Mouse (Mus musculus): ENCODE measurements around the gene Usp47.

The Usp47 gene

DNA sequence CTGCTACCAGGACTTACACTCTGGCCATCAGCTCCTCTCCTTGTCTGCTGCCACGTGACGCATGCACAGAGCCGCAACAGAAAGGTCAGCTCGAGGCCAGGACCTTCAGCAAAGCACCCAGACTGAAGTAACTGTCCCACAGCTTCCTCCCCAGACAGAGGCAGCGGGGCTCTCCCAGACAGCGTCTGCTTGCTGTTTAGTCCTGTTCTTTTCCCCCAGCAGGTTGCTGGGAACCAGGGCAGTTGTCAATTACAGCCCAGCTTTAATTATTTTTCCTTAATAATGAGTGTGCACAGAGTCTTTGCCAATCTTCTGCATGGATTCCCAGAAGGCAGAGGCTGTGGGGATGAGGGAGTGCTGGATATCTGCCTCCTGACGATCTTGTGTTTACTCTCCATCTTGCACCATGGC lies 119.8 kb downstream of the Usp47 start:
- in situ Hi-C loops (cut with MboI; ENCODE audit: unreplicated experiment in 2 of 2): loop anchor here in 1 of 2 experiments (25.0 kb wide), 1 partner anchor 1906 kb away; no protein-coding TSS in a partner anchor

GRCm38 (mm10) chr7:112143978-112144377 lies 120.7 kb downstream of the Usp47 start:
- in situ Hi-C loops (cut with MboI; ENCODE audit: unreplicated experiment in 2 of 2): loop anchor here in 1 of 2 experiments (25.0 kb wide), 1 partner anchor 1907 kb away; no protein-coding TSS in a partner anchor

DNA sequence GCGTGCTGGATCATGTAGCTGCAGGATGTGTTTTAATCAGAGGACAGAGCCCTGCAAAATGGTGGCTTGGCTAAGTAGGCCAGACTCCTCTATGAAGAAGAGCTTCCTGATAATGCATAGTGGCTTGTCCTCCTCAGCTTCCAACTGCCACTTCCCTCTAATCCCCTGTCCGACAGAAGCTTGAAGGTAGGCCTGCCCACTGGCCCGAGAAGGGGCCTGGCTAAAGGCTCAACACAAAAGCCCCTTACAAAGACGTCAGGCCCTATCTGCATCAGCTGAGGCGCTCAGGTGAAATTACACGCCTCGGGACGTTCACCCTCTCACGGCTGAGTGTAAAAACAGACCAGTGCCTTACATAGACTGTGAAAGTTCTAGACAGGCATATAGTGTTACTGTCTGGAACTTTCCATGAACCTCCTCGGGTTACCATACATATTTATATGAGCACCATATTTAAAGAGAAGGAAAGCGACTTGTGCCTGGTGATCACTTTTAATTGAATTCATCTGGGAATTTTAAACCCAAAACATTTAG lies 121.4 kb downstream of the Usp47 start:
- in situ Hi-C loops (cut with MboI; ENCODE audit: unreplicated experiment in 2 of 2): loop anchor here in 1 of 2 experiments (25.0 kb wide), 1 partner anchor 1907 kb away; no protein-coding TSS in a partner anchor

GRCm38 (mm10) chr7:112147979-112148378 lies 124.7 kb downstream of the Usp47 start:
- in situ Hi-C loops (cut with MboI; ENCODE audit: unreplicated experiment in 2 of 2): loop anchor here in 1 of 2 experiments (25.0 kb wide), 1 partner anchor 1911 kb away; no protein-coding TSS in a partner anchor

DNA sequence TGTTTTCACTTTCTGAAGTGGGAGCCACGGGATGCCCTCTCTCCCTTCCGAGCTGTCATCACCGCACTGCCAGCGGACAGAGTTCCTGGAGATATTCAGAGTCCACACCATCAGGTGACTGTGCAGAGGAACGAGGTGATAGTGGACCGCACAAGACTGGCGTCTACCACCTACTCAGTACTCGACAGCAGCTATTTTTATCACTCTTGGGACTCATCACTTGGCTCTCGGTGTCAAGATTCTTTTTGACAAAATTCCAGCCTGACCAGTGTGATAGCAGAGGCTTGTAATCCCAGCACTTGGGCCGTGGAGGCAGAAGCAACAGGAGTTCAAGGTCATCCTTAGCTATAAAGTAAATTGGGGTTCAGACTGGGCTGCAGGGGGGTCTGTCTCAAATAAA lies 125.8 kb downstream of the Usp47 start:
- in situ Hi-C loops (cut with MboI; ENCODE audit: unreplicated experiment in 2 of 2): loop anchor here in 1 of 2 experiments (25.0 kb wide), 1 partner anchor 1912 kb away; no protein-coding TSS in a partner anchor

- in situ Hi-C loops (cut with MboI; ENCODE audit: unreplicated experiment in 2 of 2): loop anchor here in 1 of 2 experiments (25.0 kb wide), 1 partner anchor 1408 kb away; no protein-coding TSS in a partner anchor
Observed at GRCm38 (mm10) chr7:112154445-112154844, 131.1 kb downstream of the Usp47 start.

DNA sequence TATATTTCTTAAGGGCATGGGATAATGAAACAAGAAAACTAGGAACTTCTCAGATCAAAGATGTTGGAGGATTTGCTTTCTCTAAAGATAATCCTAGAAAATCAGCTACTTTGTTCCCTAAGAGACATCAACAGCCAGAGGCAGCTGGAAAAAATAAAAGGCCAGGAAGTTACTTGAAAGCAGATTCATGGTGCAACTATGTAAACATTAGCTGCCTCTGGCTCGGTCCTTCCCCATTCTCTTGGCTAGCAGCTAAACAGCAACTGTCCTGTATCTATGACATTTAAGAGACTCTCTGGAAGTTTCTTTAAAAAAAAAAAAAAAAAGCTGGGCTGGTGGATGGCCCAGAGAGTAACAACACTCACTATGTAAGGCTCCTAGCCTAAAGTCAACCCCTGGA lies 131.9 kb downstream of the Usp47 start:
- in situ Hi-C loops (cut with MboI; ENCODE audit: unreplicated experiment in 2 of 2): loop anchor here in 1 of 2 experiments (25.0 kb wide), 1 partner anchor 1407 kb away; no protein-coding TSS in a partner anchor

GRCm38 (mm10) chr7:112157584-112158315 lies 134.4 kb downstream of the Usp47 start:
- in situ Hi-C loops (cut with MboI; ENCODE audit: unreplicated experiment in 2 of 2): loop anchor here in 1 of 2 experiments (25.0 kb wide), 1 partner anchor 1405 kb away; no protein-coding TSS in a partner anchor

GRCm38 (mm10) chr7:112158316-112158741 lies 135.0 kb downstream of the Usp47 start:
- in situ Hi-C loops (cut with MboI; ENCODE audit: unreplicated experiment in 2 of 2): loop anchor here in 1 of 2 experiments (25.0 kb wide), 1 partner anchor 1404 kb away; no protein-coding TSS in a partner anchor

DNA sequence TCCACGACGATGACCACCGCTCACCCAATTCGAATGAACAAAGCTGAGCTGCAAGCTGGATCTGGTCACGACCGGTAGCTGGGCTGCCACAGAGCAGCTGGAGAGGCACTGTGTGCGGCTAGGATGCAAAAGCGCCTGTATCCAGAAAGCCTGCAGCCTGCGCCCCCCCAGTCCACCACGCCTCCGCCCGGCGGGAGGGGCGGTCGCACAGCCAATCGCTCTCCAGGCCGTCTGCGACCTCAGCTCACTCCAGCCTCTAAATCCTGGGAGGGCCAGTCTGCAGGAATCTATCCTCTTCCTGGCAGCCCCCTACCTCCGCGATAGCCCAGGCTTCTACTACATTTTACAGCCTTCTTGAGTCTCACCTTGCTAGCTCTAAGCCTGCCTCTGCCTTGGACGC lies 135.6 kb downstream of the Usp47 start, which contains the start of gene Dkk3:
Dkk3 (minus strand) TSS at position 116 of the 400 bp plus-strand sequence.
- in situ Hi-C loops (cut with MboI; ENCODE audit: unreplicated experiment in 2 of 2): loop anchor here in 1 of 2 experiments (25.0 kb wide), 1 partner anchor 1403 kb away; no protein-coding TSS in a partner anchor

DNA sequence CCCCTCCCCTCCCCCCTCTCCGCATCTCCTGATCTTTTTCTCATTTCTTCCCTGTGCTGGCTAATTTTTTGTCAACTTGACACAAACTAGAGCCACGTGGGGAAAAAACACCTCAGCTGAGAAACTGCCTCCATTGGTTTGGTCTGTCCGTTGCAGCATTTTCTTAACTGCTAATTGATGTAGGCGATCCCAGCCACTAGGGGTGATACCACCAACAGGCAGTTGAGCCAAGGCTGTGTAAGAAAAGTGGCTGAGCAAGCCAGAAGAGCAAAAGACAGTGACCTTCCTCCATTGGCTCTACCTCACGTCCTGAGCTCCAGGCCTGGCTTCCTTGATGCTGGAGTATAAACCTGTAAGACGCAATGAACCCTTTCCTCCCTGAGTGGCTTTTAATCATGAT lies 136.5 kb downstream of the Usp47 start:
- in situ Hi-C loops (cut with MboI; ENCODE audit: unreplicated experiment in 2 of 2): loop anchor here in 1 of 2 experiments (25.0 kb wide), 1 partner anchor 1402 kb away; no protein-coding TSS in a partner anchor
